Mouse (Mus musculus): ENCODE data around the gene Rad51b.

The Rad51b gene

DNA sequence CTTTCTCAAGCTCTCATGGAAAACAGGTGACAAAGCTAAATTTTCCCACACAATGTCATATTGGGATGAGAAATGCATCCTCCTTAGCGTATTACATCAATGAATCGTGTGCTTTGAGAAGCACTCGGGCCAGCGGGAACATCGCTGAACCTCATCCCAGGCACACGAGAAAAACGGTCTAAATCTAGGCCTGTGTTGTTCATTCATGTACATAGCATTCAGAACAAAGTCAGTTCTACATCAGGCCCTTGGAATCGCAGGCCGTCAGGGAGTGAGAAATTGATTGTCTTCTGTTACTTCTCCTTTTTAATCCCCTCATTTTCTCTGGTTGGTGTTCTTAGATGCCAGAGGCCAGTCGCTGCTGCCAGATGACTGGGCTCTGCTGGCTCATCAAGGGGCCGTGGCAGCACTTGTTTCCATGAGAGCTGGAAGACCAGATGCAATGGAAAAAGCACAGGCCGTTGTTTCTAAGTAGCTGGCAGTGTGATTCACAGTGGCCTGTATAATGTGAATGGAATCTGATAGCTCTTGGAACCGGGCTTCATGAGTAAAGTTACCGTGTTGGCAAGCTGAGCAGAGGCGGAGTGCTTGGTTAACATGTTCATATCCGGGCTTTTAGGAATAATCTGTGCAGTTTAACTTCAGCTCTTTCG is 191.6 kb downstream of the Rad51b start:
- no peak for DNase-seq (ENCODE audit: extremely low read depth, low read depth)

DNA sequence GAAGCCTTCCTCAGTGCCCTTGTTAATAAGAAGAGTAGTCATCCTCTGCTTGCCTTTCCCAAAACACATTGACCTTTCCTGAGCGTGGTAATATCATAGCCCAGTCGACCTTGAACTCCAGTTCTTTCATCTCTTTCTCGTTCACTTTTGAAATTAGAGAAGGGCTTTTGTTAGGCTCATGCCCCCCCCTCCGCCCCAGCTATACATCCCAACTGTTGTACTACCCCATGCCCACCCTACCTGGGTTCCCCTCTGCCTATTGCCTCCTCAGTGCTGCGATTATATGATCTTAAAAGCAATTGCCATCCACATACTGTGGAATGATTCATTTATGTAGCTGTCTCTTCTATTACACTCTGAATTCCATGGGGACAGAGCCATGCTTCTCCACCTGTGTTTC is 193.5 kb downstream of the Rad51b start:
- DNase-seq (ENCODE audit: extremely low read depth, low read depth) = no peak

DNA sequence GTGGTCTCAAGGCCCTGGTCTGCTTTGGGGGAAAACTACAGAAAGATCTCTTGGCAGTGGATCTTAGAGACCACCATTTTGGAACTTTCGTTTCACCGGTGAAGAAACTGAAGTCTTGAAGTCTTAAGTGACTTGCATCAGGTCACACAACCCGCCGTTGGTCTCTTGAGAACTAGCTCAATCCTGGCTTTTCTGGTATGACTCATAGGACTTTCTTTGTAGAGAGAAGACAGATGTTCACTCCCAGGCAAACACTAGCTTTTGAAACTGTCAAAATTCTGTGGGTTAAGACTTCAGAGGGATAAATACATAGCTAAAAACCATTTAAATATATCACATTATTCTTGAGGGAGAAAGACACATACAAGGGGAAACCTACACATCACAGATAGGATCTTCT is 195.1 kb downstream of the Rad51b start:
- no peak for DNase-seq (ENCODE audit: extremely low read depth, low read depth)

DNA sequence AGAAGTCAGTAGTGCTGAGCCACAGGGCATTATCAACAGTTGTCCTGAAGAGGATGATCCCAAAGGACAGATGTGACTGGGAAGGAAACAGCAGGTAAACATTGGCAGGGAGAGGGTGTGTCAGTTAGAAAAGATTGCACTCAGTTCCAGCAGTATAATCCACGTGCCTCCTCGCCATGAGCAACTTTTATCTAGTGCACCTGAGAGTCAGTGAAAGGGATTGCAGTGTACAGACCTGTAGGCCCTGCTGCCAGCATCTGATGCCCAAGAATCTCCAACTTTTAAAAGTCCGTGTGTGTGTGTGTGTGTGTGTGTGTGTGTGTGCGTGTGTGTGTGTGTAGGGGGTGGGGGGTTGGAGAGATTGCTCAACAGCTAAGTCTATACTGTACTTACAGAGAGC is 195.5 kb downstream of the Rad51b start:
- DNase-seq (ENCODE audit: extremely low read depth, low read depth) = no peak

DNA sequence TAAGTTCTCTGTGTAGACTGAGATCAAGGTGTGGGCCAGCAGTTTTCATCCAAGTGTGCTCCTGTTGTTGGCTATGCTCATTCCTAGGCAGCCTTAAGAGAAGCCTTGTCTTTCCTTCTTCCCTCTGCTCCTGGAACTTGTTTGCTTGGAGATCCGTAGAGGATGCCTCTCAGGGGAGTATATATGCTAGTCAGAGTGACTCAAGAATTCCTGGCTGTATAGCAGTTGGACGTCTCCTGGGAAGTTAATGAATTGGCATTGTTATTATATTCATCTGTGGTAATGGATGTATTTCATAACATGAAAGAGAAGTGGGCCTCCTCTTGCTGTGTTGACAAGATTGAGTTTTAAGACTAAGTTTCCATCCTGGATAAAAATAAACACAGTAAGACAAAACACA is 196.4 kb downstream of the Rad51b start:
- no peak for DNase-seq (ENCODE audit: extremely low read depth, low read depth)

DNA sequence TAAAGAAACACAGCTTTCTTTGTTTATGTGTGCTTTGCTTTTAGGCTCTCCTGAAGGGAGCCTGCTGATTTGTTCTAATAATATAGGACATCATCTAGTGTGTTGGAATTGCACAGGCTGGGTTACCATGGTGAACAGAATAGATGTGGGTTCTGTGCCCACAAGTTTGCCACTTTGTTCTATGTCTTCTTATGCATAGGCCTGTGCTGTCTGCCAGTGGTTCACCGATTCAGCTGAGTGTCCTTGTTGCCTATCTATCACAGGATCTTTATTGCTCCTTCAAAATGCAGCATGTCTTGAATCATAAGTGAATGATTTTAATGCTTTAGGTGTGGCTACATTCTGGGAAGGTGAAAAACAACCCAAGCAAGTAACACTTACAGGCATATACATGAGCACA is 201.2 kb downstream of the Rad51b start:
- DNase-seq (ENCODE audit: extremely low read depth, low read depth) = no peak

DNA sequence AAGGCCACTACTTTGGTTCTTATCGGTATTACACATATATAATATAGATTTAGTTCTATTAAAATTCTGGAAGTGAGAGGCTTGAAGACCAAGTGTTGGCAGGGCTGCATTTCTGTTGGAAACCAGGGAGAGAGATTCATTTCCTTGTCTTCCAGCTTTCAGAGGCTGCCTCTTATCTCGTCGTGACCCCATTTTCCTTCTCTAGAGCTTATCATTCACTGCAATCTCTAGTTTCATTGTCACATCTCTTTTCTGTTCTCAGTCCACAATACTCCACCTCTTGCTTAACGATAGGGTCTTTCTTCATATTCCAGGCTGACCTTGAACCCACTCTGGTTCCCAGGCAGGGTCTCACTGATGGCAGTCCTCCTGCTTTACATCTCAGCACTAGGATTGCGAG is 202.7 kb downstream of the Rad51b start:
- DNase-seq (ENCODE audit: extremely low read depth, low read depth) = no peak

DNA sequence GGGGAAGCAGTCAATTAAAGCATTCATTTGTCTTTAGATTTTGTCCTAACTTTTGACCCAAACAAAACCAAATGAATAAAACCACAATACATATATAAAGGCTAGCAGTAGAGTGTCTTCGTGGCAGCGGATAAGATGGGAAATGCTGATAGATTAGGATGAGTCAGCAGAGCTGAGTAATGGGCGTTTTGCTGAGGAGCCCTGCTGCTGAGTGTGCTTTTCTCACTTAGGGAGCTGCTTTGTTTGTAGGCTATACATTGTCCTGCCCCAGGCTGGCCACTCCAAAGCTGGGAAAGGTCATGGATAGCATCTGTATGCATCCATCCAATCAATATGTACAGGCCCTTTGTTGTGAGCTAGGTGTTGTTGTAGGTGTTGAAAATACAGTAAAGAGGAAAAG is 204.8 kb downstream of the Rad51b start:
- no peak for DNase-seq (ENCODE audit: extremely low read depth, low read depth)

DNA sequence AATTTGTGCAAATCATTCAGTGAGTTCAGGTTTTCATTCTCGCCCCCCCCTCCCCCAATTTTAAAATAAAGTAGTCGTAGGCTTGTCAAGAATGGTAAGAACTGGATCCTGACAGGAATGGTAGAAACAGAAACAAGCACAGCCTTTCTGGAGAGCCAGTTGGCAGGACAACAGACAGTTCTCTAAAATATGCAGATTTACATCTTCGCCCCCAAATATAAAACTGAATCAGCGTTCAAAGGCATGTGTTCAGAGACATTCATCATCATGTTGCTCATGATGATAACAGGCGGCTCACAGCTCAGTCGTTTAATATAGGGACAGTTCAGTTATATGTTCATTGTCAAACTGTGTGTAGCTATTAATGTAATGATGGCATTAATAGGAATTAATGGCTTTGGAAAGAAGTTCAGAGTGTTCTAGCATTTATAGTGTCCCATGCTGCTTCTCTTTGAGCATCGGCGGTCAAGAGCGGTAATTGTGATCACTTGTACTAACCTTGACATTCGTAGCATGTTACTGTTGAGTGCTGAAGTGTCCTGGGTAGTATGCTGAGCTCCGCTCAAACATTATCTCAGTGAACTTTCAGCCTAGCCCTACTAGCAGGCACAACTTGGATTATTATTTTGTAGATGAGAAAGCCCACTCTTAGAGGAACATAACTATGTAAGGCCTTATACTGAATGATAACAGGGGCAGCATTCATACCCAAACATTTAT is 205.9 kb downstream of the Rad51b start:
- DNase-seq (ENCODE audit: extremely low read depth, low read depth) = no peak

DNA sequence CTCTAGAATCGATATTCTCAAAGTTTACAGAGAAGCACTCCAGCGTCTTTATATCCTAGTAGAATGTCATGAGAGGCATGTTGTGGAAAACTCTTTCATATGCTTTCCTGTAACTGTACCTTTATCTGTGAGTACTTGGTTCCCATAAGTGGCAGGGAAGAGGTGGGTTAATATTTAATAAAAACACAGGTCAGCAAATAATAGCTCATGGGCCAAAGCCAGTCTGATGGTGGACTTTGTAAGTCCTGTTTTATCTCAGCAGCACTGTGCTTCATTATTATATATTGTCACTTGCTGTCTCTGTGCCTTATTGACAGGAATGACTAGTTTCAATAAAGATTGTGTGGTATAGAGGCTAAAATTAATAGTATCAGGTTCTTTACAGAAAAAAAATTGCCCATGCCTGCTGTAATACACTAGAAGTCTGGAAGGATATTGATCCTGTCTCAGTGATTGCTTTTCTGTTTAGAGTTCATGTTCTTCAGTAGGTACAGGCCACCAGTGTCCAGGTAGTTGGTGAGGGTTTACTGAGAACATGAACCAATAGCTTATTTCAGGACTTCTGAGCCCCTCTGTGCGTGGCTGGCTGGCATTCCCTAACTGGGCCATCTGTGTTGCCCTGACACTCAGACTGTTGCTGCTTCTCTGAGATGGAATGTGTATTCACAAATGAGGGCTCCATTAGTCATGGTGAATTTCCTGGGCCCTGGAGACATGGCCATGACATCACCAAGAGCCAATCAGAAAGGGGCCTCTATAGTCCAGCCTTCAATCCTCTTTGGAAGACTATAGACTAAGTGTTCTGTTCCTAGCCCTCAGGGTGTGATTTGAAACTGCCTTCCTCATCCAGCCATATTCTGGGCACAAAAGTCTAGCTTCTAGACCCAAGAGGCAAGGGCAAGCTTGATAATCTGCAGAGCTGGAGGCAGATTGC is 206.8 kb downstream of the Rad51b start:
- DNase-seq (ENCODE audit: extremely low read depth, low read depth) = no peak

DNA sequence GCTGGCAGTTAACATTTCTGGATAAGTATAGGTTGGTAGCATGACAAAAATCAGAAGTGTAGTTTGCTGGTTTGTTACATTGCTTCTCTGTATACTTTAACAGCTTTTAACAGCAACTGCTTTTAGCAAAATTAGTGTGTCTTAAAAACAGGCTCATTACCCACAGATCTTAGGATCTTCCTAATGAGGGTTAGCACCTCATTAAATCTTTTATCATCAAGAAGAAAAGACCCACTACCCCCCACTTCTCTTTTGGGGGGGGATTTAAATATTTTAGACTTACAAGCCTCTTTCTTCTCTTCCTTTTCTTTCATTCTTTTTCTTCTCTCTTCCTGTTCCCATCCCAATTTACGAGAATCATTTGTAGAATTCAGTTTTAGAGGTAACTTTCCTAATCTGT is 207.6 kb downstream of the Rad51b start:
- no peak for DNase-seq (ENCODE audit: extremely low read depth, low read depth)

DNA sequence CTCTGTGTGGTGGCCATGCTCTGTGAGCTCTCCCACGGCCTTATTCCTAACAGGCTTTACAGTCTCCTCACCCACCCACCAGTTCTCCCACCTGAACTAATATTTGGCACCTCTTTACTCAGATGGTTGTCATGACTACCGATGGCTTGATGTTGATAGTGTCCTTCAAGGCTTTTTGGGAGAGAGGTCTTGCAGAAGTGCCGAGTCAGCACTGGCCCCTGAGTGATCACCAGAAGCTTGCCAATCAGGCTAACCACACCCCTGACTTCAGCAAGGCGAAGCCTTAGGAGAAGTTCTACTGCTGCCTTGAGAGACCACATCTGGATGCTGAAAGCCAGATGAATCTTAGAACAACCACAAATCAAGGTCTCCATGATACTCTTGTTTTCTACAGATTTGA is 209.3 kb downstream of the Rad51b start:
- no peak for DNase-seq (ENCODE audit: extremely low read depth, low read depth)

DNA sequence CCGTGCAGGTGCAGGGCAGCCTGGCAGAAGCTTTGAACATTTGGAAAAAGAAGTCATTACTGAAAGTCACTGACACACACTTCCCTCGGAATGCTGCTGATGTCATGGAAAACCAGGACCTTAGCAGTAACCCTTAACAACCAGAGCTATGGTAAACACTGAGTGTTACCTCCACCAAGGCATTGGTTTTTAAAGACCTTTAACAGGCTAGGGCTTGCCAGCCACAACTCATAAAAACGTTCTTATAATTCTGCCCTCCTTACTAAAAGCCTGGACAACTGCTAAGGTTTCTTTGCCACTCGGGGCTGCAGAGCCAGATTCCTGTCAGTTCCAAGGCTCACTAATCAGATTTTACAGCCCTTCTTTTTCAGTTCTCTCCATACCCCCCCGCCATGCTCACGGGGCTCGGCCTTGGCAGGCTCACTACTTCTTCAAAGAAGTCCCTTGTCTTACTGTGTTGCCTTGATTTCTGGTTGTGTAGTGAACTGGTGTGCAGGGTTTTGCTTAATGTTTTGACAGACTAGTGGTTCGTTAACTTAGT is 210.1 kb downstream of the Rad51b start:
- no peak for DNase-seq (ENCODE audit: extremely low read depth, low read depth)

DNA sequence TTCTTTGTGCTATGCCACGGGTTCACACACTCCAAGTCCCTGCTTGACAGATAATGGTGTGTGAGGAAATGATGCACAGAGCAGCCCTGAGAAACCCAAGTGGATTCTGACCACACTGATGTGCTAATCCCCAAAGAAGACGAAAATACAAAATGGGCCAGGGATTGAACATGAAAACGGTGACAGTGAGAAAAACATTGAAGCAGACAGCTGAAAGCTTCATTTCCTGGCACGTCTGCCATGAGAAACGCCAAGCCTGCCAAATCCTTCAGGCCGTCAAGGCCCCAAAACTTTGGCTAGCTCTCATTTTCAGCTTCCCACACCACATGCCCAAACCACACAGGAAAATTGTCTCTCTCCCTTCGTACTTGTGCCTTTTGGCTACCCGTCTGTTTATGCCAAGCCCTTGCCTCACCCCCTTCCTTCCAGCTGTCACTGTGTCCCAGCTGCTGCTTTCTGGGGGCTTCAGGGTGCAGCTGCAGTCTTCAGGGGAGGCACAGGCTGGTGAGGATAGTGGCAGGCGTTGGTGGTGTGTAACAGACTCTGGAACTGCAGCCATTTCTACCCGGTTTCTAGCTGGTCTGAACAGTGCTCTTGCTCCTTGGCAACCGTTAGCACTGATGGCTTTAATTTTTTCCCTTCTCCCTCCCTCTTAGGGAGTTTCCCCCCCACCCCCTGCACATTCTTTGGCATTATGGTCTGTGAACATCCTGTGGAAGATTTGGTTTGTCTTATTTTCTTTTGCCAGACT is 214.5 kb downstream of the Rad51b start:
- no peak for DNase-seq (ENCODE audit: extremely low read depth, low read depth)

DNA sequence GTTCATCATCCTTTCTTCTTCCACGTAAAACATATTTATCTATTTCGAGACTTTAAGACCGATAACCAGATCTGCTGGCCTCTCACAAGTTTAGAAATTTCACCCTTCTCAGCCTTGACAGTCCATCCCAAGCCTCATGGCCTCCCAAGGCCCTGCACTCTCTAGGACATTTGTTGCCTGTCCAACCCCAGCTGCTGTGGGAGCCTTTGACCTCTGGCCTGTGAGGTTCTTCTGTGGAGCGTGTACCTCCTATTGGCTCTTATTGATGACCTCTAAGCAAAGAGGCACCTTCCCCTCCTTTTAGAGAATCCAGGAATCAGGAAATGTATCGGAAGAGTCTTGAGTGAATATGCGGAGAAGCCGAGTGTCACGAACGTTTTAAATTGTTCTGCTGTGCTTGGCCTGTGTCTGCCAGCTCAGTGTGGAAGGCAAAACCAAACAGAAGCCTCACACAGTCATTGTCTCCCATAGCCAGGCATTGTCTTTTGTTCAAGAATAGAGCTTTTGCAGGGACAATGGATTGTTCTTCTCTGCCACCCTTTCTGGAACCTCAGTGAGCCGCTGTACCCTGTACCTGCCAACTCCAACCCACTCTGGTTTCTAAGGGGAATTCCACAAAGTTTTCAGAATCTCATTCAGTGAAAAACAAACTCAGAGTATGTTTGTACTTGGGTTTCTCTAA is 215.3 kb downstream of the Rad51b start:
- no peak for DNase-seq (ENCODE audit: extremely low read depth, low read depth)

DNA sequence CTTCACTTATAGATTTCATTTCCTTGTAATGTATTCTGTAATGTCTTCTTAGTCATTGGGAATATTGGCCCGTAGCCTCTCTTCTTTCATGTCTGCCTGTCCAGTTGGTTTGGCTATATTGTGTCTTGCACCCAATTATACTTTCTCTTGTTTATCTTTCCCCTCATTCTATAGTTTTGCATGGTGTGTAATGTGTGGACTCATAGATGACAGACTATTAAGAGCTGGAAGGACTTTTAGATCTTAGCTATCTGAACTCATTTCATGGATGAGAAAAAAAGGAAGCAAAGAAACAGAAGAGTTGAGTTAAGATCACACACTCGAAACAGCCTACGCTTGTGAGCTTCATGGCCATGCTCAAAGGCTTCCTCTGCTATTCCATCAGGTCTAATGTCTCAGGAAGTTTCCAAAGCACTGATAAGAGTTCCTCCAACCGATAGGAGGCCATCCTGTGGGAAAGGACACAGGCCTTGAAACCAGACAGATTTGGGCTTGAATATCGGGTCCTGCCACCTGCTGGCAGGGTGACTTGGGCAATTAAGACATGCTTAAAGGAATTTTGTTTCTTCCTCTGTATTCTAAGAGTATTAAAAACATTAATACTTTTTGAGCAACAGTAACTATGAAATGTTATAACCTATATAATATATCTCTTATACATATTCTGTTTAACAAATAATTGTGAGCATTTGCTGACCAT is 216.1 kb downstream of the Rad51b start:
- DNase-seq (ENCODE audit: extremely low read depth, low read depth) = no peak

DNA sequence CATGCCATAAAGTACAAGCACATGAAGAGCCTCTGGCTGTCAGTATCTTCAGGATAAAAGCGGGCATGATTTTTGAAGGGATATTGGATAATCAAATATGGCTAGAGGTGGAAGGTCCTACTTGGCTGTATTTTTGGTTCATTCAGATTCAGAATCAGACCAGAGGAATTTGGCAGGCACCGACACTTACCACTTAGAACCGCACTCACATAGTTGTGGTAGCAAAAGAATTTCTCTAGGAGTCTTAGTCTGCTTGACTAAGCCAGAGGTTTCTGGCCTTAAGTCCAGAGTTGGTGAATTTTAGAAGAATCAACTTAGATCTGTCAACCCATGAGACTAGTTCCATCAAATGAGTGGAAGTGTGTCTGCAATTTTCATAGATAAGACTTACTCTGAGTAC is 217.6 kb downstream of the Rad51b start:
- no peak for DNase-seq (ENCODE audit: extremely low read depth, low read depth)

DNA sequence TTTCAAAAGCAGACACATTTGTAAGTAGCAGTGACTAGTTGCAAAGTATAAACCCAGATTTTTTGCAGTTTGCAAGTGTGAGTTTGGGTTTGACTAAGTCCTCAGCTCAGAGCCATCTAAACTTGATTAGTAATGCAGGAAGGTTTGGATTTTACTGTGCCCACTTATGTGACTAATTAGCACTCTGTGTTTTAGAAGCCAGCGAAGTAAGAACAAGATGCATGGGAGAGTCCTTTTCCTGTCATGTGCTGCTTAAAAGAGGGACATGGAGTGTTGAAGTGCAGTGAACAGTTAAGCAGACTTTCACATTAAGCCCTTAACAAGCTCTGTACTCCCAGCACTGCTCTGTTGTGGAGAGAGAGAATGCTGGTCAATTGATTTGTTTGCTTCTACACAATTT is 225.3 kb downstream of the Rad51b start:
- no peak for DNase-seq (ENCODE audit: extremely low read depth, low read depth)

DNA sequence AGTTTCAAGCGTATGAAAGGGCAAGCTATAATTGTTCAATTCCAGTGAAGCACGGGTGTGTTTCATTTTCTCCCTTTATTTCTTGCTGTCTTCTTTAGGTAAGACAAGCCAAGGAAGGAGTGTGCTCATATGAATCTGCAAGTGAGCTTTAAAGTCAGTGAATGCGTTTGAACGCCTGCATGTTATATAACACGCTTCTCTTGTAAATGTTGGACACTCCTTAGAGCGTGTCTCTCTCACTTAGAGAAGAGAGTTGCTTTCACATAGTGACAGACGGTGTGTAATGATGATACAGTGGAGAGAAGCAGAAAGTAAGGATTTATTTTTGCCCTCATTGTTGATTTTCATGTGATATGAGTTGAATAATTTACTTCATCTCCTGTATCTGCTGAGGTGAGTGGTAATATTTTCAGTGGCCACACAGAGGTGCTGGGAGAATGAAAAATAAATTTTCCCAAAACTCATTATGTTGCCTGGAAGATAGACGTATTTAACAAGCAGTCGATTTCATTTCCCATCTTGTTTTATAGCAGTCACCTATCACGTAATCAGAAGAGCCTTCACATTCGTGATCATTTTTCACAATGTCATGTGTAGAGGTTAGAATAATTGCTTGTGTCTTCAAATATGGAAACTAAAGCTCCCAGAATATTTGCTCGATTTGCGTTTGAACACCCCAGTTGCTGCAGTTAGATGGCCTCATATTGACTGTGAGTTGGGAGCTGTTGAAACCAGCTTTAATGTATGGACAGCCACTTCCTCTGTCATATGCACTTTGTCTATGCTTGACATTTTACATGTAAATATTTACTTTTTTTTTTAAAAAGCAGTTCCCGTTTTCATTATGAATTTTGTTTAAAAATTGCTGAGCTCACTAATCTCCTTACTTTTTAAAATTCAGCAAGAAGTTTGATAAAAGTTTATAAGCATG is 228.1 kb downstream of the Rad51b start:
- no peak for DNase-seq (ENCODE audit: extremely low read depth, low read depth)

Measured in MEL-GATA-1-ER (cell line).